Mouse (Mus musculus) heart, embryonic 11.5 days (tissue): ENCODE results near the gene Tnfsfm13. TPM values are rescaled to one million over a fixed set of nuclear protein-coding genes. Genes with fewer than 3 reads are reported as not detected.
"Not testable (repeated sequence)": the region's sequence is repeated elsewhere in the genome, so short reads cannot be mapped to it uniquely, and the experiment has no call there.

Experiments
- ATAC-seq: fragments of 200-750 bp; cut with Nextera tagmentation; replicated peaks from 2 replicates; pipeline ENCODE4 v1.8.0; 2017; ENCODE audit warnings: moderate library complexity; ENCODE audit not compliant: insufficient number of reproducible peaks, low FRiP score, low TSS enrichment
- H3K27ac ChIP-seq: fragments of 300-500 bp; sonication (generic); 2 replicates; pipeline ENCODE4 v1.5.1; 2014; ENCODE audit warnings: mild to moderate bottlenecking, low read depth, low read length
- H3K27me3 ChIP-seq: fragments of 300-500 bp; sonication (generic); 2 replicates; pipeline ENCODE4 v1.6.1; 2014; ENCODE audit warnings: mild to moderate bottlenecking, low read length, mixed read lengths; ENCODE audit not compliant: control insufficient read depth, insufficient read depth
- H3K36me3 ChIP-seq: fragments of 300-500 bp; sonication (generic); 2 replicates; pipeline ENCODE4 v1.6.1; 2014; ENCODE audit warnings: mild to moderate bottlenecking, low read length, moderate library complexity, mixed read lengths; ENCODE audit not compliant: control insufficient read depth, insufficient read depth
- H3K4me1 ChIP-seq: fragments of 300-500 bp; sonication (generic); 2 replicates; pipeline ENCODE4 v1.6.1; 2014; ENCODE audit warnings: low read length; ENCODE audit not compliant: control insufficient read depth, insufficient read depth
- H3K4me2 ChIP-seq: fragments of 300-500 bp; sonication (generic); 2 replicates; pipeline ENCODE4 v1.6.1; 2014; ENCODE audit warnings: mild to moderate bottlenecking, moderate library complexity
- H3K4me3 ChIP-seq: fragments of 300-500 bp; sonication (generic); 2 replicates; pipeline ENCODE4 v1.5.1; 2014; ENCODE audit warnings: low read depth, low read length
- H3K9ac ChIP-seq: fragments of 300-500 bp; sonication (generic); 2 replicates; pipeline ENCODE4 v1.6.1; 2014; ENCODE audit warnings: mild to moderate bottlenecking, low read depth, low read length, moderate library complexity
- H3K9me3 ChIP-seq: fragments of 300-500 bp; sonication (generic); replicated peaks from 2 replicates; pipeline ENCODE4 v1.6.1; 2016; ENCODE audit warnings: low read length; ENCODE audit not compliant: control insufficient read depth
- WGBS: fragments of 180-500 bp; shearing (Covaris S2); extraction: QIAGEN DNeasy Blood & Tissue Kit; methylation state at CpG from one replicate; pipeline ENCODE4 v1.1.7; 2014; ENCODE audit not compliant: insufficient replicate concordance; 5-methylcytosine and 5-hydroxymethylcytosine counted together
- polyA plus RNA-seq: library from polyadenylated mRNA; unstranded; fragments of >200 nt; fragmentation: Nextera tagmentation; extraction: Ambion mirVana; gene quantifications from 2 replicates; pipeline ENCODE4 v1.2.1, GENCODE M21; 2014

Tnfsfm13 gene
- polyA plus RNA-seq, result 3.0 and 4.2 TPM in 2 replicates

DNA sequence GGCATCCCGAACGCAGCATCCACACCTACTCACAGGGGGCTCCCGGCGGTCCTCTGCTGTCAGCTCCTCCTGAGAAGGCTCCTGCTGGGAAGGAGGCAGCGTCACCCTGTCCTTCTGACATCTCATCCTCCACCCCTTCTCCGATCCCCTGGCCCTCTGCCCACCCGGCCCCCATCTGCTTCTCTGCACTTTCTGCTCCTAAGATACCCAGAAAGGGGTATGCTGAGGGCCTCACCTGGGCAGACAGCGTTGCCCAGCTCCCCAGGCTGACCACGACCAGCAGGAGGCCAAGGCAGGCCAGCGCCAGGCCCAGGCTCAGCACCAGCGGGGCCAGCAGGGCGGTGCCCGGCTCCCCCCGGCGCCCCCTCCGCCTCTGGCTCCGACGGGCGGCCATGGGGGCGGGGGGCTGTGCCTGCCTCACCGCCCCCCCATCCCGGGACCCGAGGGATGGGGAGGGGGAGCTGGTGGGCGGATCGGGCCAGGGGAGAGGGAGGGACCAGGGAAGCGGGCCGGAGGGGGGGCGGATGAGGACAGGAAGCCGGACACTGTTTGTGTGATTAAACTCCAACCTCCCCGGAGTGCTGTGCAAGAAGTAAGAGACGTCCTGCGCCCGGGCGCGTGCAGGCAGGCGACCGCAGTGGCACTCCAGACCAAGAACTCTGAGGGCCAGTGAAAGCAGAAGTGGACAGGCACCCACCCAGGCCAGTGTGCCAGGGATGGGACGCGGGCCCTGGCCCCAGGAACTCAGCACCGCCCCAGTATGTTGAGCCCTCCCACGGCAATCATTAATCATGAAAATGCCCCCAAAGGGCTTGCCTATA lies at the start of gene Tnfsfm13, which contains the start of gene Tnfsf12:
Tnfsfm13 (minus strand) TSS at position 738 of the 821 bp plus-strand sequence.
Tnfsf12 (minus strand) TSS at position 489 of the 821 bp plus-strand sequence.
- peak; percentile 66; the same call in 1 of the 2 replicates for ATAC-seq
- Histone ChIP-seq H3K27me3 (no peaks in the 10 kb centered on the region), H3K4me3 (peak within 1 kb of the TSS; percentile 62), H3K9me3 (no peaks in the 10 kb centered on the region), H3K27ac (peak within 1 kb of the TSS; percentile 64), H3K4me1 (peaks cover 20% of the 10 kb centered on the region), H3K9ac (peak within 1 kb of the TSS; percentile 85), H3K4me2 (peak within 1 kb of the TSS; percentile 83), H3K36me3 (no peaks in the 10 kb centered on the region)
- WGBS, result under 1% methylated on average over 40 of the region's 41 CpGs

- not testable (repeated sequence) for H3K27me3 ChIP-seq, H3K4me3 ChIP-seq, H3K9me3 ChIP-seq, H3K9ac ChIP-seq, H3K4me1 ChIP-seq, ATAC-seq, H3K27ac ChIP-seq, H3K4me2 ChIP-seq
- H3K36me3 ChIP-seq, result peaks cover 21% of the 10 kb centered on the region
- WGBS, result 90% methylated on average over 2 of the region's 3 CpGs
Measured at GRCm38 (mm10) chr11:69731408-69731807, 35.5 kb upstream of the Tnfsfm13 start.

- WGBS, result 27% methylated on average over 3 of the region's 3 CpGs
Measured at GRCm38 (mm10) chr11:69729063-69729462, 33.2 kb upstream of the Tnfsfm13 start.

GRCm38 (mm10) chr11:69725951-69726350 lies 30.1 kb upstream of the Tnfsfm13 start:
- Histone ChIP-seq H3K4me2 (no peak overlapping the region), H3K4me3 (no peak overlapping the region), H3K27ac (no peak overlapping the region), H3K9me3 (no peaks in the 10 kb centered on the region), H3K4me1 (no peaks in the 10 kb centered on the region), H3K36me3 (no peaks in the 10 kb centered on the region), H3K27me3 (no peaks in the 10 kb centered on the region), H3K9ac (no peak overlapping the region)
- WGBS, result 35% methylated on average over 5 of the region's 5 CpGs
- no peak for ATAC-seq

More at GRCm38 (mm10) chr11:69729063-69729462, 33.2 kb upstream of the Tnfsfm13 start:
- no peak overlapping the region for H3K4me2 ChIP-seq
- H3K4me3 ChIP-seq, result no peak overlapping the region
- ATAC-seq, result no peak
- no peaks in the 10 kb centered on the region for H3K27me3 ChIP-seq
- H3K27ac ChIP-seq, result no peak overlapping the region
- no peaks in the 10 kb centered on the region for H3K4me1 ChIP-seq
- no peaks in the 10 kb centered on the region for H3K9me3 ChIP-seq
- peaks cover 2% of the 10 kb centered on the region; the same call in 1 of the 2 replicates for H3K36me3 ChIP-seq
- H3K9ac ChIP-seq, result no peak overlapping the region

DNA sequence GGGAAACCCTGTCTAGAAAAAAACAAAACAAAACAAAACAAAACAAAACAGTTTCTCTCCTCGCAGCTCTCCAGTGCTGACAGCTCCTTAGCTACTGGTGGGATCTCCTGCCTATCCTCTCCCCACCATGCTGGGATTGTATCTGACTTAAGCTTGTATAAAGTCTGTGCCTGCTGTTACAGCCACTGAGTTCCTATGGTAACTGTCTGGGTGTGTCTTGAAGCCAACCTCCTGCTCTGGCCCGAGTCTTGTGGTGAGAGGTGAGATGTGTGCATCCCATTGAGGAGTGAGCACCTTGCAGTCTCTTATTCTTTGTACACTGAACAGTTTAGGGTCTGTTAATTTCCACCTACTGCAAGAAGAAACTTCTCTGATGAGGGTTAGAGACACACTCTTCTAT lies 27.2 kb upstream of the Tnfsfm13 start:
- 31% methylated on average over 2 of the region's 2 CpGs for WGBS
- Histone ChIP-seq H3K36me3 (no peaks in the 10 kb centered on the region), H3K4me2 (no peak overlapping the region), H3K9ac (no peak overlapping the region), H3K9me3 (no peaks in the 10 kb centered on the region), H3K27me3 (no peaks in the 10 kb centered on the region), H3K4me1 (0 out of 2 replicates have a peak, but pooled peaks cover 3% of the 10 kb centered on the region), H3K27ac (no peak overlapping the region), H3K4me3 (no peak overlapping the region)
- ATAC-seq, result no peak

DNA sequence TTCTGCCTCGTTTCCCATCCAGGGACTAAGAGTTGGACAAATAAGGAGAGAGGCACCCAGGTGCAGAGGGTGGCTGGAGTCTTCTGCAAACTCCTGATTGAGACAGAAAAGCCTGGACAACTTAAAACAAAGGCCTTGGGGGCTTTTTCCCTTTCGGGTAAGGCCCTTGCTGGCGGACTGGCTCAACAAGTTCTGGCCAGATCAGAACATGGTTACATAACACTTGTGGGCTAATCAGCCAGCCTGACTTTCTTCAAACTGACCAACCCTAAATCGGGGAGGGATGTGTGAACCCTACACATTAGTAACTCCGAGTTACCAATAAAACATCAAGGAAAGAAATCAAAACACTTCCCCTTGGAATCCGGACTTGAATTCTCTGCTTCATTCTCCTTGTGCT lies 25.0 kb upstream of the Tnfsfm13 start:
- no peaks in the 10 kb centered on the region for H3K9me3 ChIP-seq
- H3K36me3 ChIP-seq, result no peaks in the 10 kb centered on the region
- no peak overlapping the region for H3K4me3 ChIP-seq
- peaks cover 8% of the 10 kb centered on the region for H3K4me1 ChIP-seq
- 80% methylated on average over 6 of the region's 6 CpGs for WGBS
- ATAC-seq, result no peak
- H3K27me3 ChIP-seq, result no peaks in the 10 kb centered on the region
- no peak overlapping the region for H3K9ac ChIP-seq
- H3K4me2 ChIP-seq, result no peak overlapping the region
- H3K27ac ChIP-seq, result no peak overlapping the region

GRCm38 (mm10) chr11:69719423-69719822 lies 23.5 kb upstream of the Tnfsfm13 start:
- no peaks in the 10 kb centered on the region for H3K36me3 ChIP-seq
- no peak for ATAC-seq
- no peak overlapping the region for H3K27ac ChIP-seq
- no peak overlapping the region for H3K9ac ChIP-seq
- no peaks in the 10 kb centered on the region for H3K27me3 ChIP-seq
- no peak overlapping the region for H3K4me2 ChIP-seq
- WGBS, result 62% methylated on average over 6 of the region's 6 CpGs
- no peaks in the 10 kb centered on the region for H3K9me3 ChIP-seq
- no peak overlapping the region for H3K4me3 ChIP-seq
- H3K4me1 ChIP-seq, result peaks cover 12% of the 10 kb centered on the region

GRCm38 (mm10) chr11:69718661-69719060 lies 22.8 kb upstream of the Tnfsfm13 start:
- Histone ChIP-seq H3K4me2 (peak overlapping the region; percentile 39), H3K4me1 (peaks cover 12% of the 10 kb centered on the region), H3K27ac (no peak overlapping the region; the same call in 1 of the 2 replicates), H3K9me3 (no peaks in the 10 kb centered on the region), H3K27me3 (no peaks in the 10 kb centered on the region), H3K4me3 (no peak overlapping the region), H3K36me3 (no peaks in the 10 kb centered on the region), H3K9ac (peak overlapping the region; percentile 56; the same call in 1 of the 2 replicates)
- 28% methylated on average over 15 of the region's 15 CpGs for WGBS
- ATAC-seq, result peak; percentile 74; the same call in 1 of the 2 replicates
